Mouse (Mus musculus) embryonic fibroblast, embryonic 13.5 days (primary cell): Measurements from ENCODE around the gene Dner. TPM values are rescaled to one million over a fixed set of nuclear protein-coding genes. Genes with fewer than 3 reads are reported as not detected.
A peak's percentile ranks its signal among the peaks of the same experiment; 100 is the strongest.

Experiments
- H3K27ac ChIP-seq: 2 replicates; pipeline ENCODE4 v1.5.1; 2012; ENCODE audit warnings: low read length, control low read depth, inconsistent platforms; ENCODE audit not compliant: insufficient read depth
- H3K4me1 ChIP-seq: 2 replicates; pipeline ENCODE4 v1.6.1; 2011; ENCODE audit warnings: low read length; ENCODE audit not compliant: control insufficient read depth, insufficient read depth
- H3K4me3 ChIP-seq: 2 replicates; pipeline ENCODE4 v1.5.1; 2011; ENCODE audit warnings: mild to moderate bottlenecking, control low read depth, low read length; ENCODE audit not compliant: insufficient read depth
- CTCF ChIP-seq: IDR thresholded peaks from 2 replicates; pipeline ENCODE4 v1.5.1; 2011; ENCODE audit warnings: mild to moderate bottlenecking, control low read depth, low read length, moderate library complexity, borderline replicate concordance; ENCODE audit not compliant: insufficient read depth
- POLR2A ChIP-seq: IDR thresholded peaks from 2 replicates; pipeline ENCODE4 v1.6.1; 2011; ENCODE audit warnings: low read depth, mild to moderate bottlenecking, control low read depth, low read length, moderate library complexity
- polyA plus RNA-seq: library from polyadenylated mRNA; stranded (reverse); fragments of >200 nt; gene quantifications from 2 replicates; pipeline ENCODE4 v1.2.4, GENCODE M21; 2011; ENCODE audit warnings: low read depth; ENCODE audit not compliant: missing spikeins, insufficient read length

The Dner gene
- polyA plus RNA-seq, 1 experiment, result 1.4 TPM

DNA sequence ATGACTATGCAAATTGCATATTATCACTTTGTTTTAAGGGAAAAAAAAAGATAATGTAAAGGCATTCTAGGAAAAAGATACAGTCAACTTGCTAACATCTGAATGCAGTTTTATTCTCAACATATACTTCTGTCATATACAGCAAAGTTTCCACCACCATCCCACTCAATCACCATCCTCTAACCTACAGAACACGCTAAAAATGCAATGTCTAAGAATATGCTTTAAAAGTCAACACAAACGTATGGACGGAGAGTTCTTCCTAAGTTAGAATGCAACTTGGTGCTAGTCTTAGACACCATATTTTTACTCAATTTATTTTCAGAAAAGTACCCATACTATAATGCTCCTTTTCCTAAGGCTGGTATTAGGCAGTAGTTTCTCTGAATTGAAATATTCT lies 144.0 kb downstream of the Dner start:
- no peak for TF ChIP-seq CTCF
- no peak for TF ChIP-seq POLR2A

DNA sequence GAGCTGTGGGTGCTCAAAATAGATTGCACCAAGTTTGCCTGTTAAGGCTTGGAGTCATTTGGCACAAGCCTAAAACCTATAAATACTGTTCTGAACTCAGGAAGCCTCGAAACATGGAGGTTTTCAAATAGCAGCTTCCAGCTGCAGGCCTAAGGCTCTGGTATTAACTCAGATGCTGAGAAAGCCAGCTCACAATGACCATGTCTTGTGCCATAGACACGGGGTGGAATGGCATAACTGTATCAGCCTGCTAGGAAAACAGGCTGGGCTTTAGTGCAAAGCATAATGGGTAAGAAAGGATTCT lies 146.0 kb downstream of the Dner start:
- Histone ChIP-seq H3K4me1 (no peaks in the 10 kb centered on the region), H3K4me3 (no peak overlapping the region), H3K27ac (no peak overlapping the region)
- TF ChIP-seq POLR2A, result no peak
- no peak for TF ChIP-seq CTCF

More for the DNA sequence above, 144.0 kb downstream of the Dner start:
- no peaks in the 10 kb centered on the region for H3K4me1 ChIP-seq
- H3K27ac ChIP-seq, result no peak overlapping the region
- H3K4me3 ChIP-seq, result no peak overlapping the region

DNA sequence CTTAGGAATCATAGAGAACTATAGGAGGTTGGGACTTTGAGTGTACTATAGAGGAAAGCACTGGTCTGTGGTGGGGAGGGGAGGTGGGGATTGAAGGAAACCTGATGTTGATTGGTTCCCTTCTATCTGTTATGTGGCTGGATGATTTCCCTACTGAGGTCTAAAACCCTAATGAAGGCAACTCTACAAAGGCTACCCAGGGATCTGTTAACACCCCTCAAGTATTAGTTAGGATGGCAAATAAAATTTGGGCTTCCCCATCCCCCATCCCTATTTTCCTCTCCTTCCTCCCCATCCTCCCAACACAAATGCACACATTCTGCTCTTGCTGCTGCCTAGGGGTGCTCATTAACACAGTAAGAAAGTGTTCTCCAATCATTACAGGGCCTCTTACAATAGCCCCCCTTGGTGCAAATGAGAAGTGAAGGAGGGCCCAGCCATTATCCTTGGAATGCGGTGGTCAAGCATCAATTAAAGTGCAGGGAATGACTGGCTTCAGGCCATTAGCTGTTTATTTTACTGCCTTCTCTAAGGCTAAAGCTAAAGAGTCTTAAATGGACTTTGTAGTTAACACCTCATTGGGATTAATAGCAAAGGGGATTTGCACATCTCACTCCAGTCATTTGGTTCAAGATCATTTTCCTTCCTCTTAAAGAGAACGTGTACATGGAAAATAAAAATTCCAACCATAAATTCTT lies 146.5 kb downstream of the Dner start:
- no peak overlapping the region for H3K27ac ChIP-seq
- no peak overlapping the region for H3K4me3 ChIP-seq
- H3K4me1 ChIP-seq, result no peaks in the 10 kb centered on the region
- TF ChIP-seq CTCF, result no peak
- TF ChIP-seq POLR2A, result no peak

DNA sequence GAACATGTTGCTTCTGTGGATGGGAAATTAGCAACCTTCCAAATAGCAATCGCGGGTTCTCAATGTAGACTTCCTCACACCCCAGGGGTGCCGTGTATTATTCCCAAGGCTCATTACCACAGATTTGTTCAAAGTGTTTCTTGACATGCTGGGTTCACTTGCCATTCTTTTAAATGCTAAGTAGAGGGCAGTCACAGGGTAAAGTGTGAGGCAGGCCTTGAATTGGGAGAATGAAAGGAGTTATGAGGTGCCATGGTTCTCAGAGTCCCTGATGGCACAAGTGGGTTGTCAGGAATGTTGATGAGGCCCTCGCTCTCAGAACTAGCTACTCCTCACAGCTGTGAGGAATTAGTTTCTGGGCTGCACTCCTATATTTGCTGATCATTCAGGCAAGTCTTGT lies 160.0 kb downstream of the Dner start:
- no peak overlapping the region for H3K27ac ChIP-seq
- no peak overlapping the region for H3K4me3 ChIP-seq
- no peaks in the 10 kb centered on the region for H3K4me1 ChIP-seq
- TF ChIP-seq CTCF, result no peak
- TF ChIP-seq POLR2A, result no peak

DNA sequence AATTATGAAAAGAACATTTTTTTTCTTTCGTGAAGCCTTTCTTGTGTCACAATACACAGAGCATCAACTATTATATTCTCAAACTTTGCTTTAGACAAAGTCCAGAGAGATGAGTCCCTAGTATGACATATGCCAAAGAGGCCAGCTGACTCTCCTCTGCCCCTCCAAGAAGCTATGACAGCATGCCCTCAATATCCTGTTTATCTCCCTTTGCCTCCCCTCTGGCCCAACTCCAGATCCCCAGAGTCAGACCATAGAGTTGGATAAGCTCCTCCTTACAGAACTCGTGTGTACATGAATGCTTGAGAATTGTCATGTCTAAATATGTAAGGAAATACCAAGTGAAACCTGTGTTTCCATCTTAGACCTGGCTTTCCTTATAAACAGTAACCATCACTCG lies 170.5 kb downstream of the Dner start:
- TF ChIP-seq CTCF (no peak), POLR2A (no peak)
- Histone ChIP-seq H3K4me1 (no peaks in the 10 kb centered on the region; the same call in 1 of the 2 replicates), H3K4me3 (no peak overlapping the region), H3K27ac (no peak overlapping the region)

DNA sequence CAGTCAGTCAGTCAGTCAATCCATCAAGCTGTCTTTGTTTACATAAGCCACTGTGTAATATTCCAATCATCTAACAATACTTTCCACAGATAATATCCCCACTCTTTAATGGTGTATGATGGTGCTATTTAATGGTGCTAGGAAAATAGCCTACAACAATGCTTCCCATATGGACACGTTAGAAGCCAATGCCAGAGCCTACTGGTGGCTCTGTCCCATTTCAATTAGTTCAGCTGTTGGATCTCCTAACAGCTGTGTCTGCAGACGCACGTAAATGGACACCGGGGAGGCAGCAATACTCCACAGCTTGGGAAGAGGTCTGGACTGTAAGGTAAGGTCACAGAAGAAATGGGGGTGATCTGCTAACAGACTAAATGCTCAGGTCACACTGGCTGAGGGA lies 171.6 kb downstream of the Dner start:
- TF ChIP-seq POLR2A (no peak), CTCF (no peak)
- Histone ChIP-seq H3K4me1 (no peaks in the 10 kb centered on the region; the same call in 1 of the 2 replicates), H3K27ac (no peak overlapping the region), H3K4me3 (no peak overlapping the region)

DNA sequence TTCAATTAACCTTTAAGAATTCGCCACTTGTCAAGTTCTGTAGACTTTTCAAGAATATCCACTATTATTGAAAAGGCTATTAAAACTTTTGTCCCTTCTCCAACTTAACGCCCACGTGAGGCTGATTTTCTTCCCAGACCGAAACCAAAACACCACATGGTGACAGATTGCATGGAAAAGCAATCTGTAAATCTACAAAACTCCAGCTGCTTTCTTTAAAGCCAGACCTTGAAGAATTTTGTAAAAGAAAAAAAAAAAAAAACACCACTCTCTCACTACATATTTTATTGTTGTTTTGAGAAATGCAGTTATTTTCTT lies 173.1 kb downstream of the Dner start:
- Histone ChIP-seq H3K27ac (no peak overlapping the region), H3K4me1 (no peaks in the 10 kb centered on the region; the same call in 1 of the 2 replicates), H3K4me3 (no peak overlapping the region)
- TF ChIP-seq POLR2A, result no peak
- TF ChIP-seq CTCF, result no peak

DNA sequence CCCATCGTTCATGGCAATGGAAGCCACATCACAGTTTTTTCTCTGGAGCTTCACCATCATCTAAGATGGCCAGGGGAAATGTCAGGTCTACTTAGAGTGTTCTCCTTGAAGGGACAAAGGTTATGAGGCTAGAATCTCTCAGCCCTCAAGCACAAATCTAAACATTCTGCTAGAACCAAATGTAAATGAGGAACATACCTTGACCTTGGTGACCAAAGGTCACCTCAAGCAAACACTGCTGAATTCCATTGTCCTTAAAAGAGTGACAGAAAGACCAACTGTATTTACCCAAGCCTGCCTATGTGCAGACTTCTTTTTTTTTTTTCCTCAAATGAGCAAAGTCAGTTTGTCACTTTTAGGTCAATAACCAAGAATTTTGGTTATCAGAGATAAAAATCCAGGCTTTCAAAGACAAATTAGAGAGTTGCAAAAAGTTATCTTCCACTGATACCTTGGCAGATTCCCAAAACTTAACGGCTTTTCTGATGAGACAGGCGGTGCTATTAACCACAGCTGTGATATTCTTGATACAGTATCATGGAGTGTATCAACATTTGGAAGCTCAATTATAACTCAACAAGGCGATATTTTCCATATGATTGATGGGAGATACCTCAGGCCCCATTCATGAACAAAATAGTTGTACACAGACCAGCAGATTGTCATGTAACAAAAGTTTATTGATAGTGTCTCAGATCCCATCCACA lies 173.6 kb downstream of the Dner start:
- Histone ChIP-seq H3K4me3 (no peak overlapping the region), H3K27ac (peak overlapping the region; percentile 13; the same call in 1 of the 2 replicates), H3K4me1 (no peaks in the 10 kb centered on the region; the same call in 1 of the 2 replicates)
- no peak for TF ChIP-seq POLR2A

DNA sequence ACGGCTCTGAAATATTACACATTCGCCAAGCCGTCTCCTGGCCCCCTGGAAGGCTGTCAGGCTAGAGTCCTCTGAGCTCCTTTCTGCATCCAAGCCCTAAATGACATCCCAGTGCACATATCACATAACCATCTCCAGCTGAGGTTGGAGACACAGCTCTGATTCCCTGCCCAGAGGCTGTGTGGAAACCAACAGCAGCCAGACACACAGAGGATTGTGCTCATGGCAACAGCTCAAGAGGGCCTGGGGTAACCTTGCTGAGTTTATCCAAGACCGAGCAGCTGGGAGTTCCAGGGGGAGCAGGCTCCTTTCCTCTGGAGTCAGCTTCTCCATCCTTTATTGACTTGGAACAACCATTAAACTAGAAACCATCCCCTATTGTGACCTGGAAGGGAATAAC lies 177.7 kb downstream of the Dner start:
- TF ChIP-seq POLR2A (no peak), CTCF (no peak)
- Histone ChIP-seq H3K27ac (peak overlapping the region; percentile 41), H3K4me3 (no peak overlapping the region), H3K4me1 (peaks cover 4% of the 10 kb centered on the region; the same call in 1 of the 2 replicates)

DNA sequence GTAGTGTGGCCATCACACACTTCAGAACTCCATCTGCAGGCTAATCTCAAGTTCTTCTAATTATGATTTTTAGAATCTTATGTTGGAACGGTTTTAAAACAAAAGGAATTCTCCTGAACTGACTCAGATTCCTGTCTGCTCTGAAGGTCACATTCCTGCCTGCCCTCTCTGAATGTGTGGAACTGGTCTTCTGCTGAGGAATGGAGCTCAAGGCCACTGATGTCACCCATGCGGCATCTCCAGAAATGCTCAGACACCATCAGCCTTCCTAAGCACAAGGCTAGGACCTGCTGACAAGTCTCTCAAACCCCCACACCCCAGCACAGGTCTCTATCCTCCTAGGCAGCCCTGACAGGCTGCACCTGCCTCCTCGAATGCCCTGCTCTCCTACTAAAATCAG lies 182.8 kb downstream of the Dner start:
- peaks cover 4% of the 10 kb centered on the region; the same call in 1 of the 2 replicates for H3K4me1 ChIP-seq
- TF ChIP-seq POLR2A (no peak), CTCF (no peak)
- H3K27ac ChIP-seq, result peak overlapping the region; percentile 23; the same call in 1 of the 2 replicates
- no peak overlapping the region for H3K4me3 ChIP-seq

DNA sequence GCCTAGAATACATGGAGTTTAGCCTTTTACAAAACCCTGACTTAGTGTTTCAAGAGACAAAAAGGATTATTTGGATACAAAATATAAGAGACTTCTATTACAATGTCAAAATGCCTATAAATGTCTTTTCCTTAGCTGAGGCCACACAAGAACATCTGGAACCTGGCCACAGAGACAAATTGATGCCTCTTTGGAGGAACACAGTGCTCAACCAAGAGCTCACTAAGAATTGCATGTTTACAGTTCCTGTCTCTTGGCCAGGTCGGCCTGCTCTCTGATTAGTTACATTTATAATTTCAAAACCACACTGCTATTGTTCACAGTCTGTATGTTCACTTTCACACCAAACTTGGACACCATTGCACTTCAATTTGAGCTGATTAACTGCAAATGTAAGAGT lies 187.5 kb downstream of the Dner start:
- H3K27ac ChIP-seq, result no peak overlapping the region
- TF ChIP-seq CTCF, result no peak
- TF ChIP-seq POLR2A, result no peak

More for the DNA sequence above, 187.5 kb downstream of the Dner start:
- H3K4me1 ChIP-seq, result peaks cover 13% of the 10 kb centered on the region
- H3K4me3 ChIP-seq, result no peak overlapping the region
